Mouse (Mus musculus) hindbrain, embryonic 11.5 days (tissue): ENCODE data around the gene Eif1. TPM values are rescaled to one million over a fixed set of nuclear protein-coding genes. Genes with fewer than 3 reads are reported as not detected.

Experiments
- ATAC-seq: fragments of 200-750 bp; cut with Nextera tagmentation; 2 replicates; pipeline ENCODE4 v1.8.0; 2017; ENCODE audit warnings: mild to moderate bottlenecking, moderate TSS enrichment, moderate library complexity; ENCODE audit not compliant: low FRiP score
- DNase-seq: peaks from one replicate; pipeline ENCODE4 v3.0.0-alpha.2; 2015; ENCODE audit warnings: low spot score
- H3K27ac ChIP-seq: fragments of 300-500 bp; sonication (generic); 2 replicates; pipeline ENCODE4 v1.5.1; 2014; ENCODE audit warnings: mild to moderate bottlenecking, low read depth, low read length
- H3K27me3 ChIP-seq: fragments of 300-500 bp; sonication (generic); 2 replicates; pipeline ENCODE4 v1.6.1; 2014; ENCODE audit warnings: mild to moderate bottlenecking, low read length, moderate library complexity, mixed read lengths; ENCODE audit not compliant: control insufficient read depth, insufficient read depth
- H3K36me3 ChIP-seq: fragments of 300-500 bp; sonication (generic); 2 replicates; pipeline ENCODE4 v1.6.1; 2014; ENCODE audit warnings: mild to moderate bottlenecking, low read length, moderate library complexity, mixed read lengths; ENCODE audit not compliant: control insufficient read depth, insufficient read depth
- H3K4me1 ChIP-seq: fragments of 300-500 bp; sonication (generic); replicated peaks from 2 replicates; pipeline ENCODE4 v1.6.1; 2014; ENCODE audit warnings: low read length, mixed read lengths; ENCODE audit not compliant: control insufficient read depth, insufficient read depth
- H3K4me2 ChIP-seq: fragments of 300-500 bp; sonication (generic); replicated peaks from 2 replicates; pipeline ENCODE4 v1.6.1; 2014; ENCODE audit warnings: mild to moderate bottlenecking, low read depth, low read length
- H3K4me3 ChIP-seq: fragments of 300-500 bp; sonication (generic); 2 replicates; pipeline ENCODE4 v1.5.1; 2014; ENCODE audit warnings: low read depth, low read length
- H3K9ac ChIP-seq: fragments of 300-500 bp; sonication (generic); 2 replicates; pipeline ENCODE4 v1.6.1; 2014; ENCODE audit warnings: low read depth, low read length
- H3K9me3 ChIP-seq: fragments of 300-500 bp; sonication (generic); 2 replicates; pipeline ENCODE4 v1.6.1; 2016; ENCODE audit warnings: low read length; ENCODE audit not compliant: control insufficient read depth
- WGBS: fragments of 180-500 bp; shearing (Covaris S2); extraction: QIAGEN DNeasy Blood & Tissue Kit; methylation state at CpG from one replicate; pipeline ENCODE4 v1.1.7; 2014; 5-methylcytosine and 5-hydroxymethylcytosine counted together
- polyA plus RNA-seq: library from polyadenylated mRNA; unstranded; fragments of >200 nt; fragmentation: Nextera tagmentation; extraction: Ambion mirVana; gene quantifications from 2 replicates; pipeline ENCODE4 v1.2.1, GENCODE M21; 2014

Gene Eif1
- polyA plus RNA-seq, 1 experiment from 2014 or later = 1,853 TPM

GRCm38 (mm10) chr11:100369145-100369544 lies 49.5 kb downstream of the Eif1 start:
- no peak for ATAC-seq
- WGBS = 82% methylated on average over 7 of the region's 7 CpGs

GRCm38 (mm10) chr11:100369822-100370221 lies 50.1 kb downstream of the Eif1 start:
- Histone ChIP-seq H3K4me3 (no peak overlapping the region), H3K27me3 (no peaks in the 10 kb centered on the region), H3K36me3 (no peaks in the 10 kb centered on the region), H3K4me1 (no peaks in the 10 kb centered on the region), H3K4me2 (no peak overlapping the region), H3K27ac (no peak overlapping the region), H3K9me3 (no peaks in the 10 kb centered on the region), H3K9ac (no peak overlapping the region)
- WGBS = 78% methylated on average over 8 of the region's 8 CpGs
- ATAC-seq = no peak
- DNase-seq = no peak

More at GRCm38 (mm10) chr11:100369145-100369544, 49.5 kb downstream of the Eif1 start:
- DNase-seq = no peak
- Histone ChIP-seq H3K4me1 (no peaks in the 10 kb centered on the region), H3K4me2 (no peak overlapping the region), H3K36me3 (no peaks in the 10 kb centered on the region), H3K9me3 (no peaks in the 10 kb centered on the region), H3K27ac (no peak overlapping the region), H3K4me3 (no peak overlapping the region), H3K9ac (no peak overlapping the region), H3K27me3 (no peaks in the 10 kb centered on the region)

Other genes starting within 250 kb of the Eif1 start
- not detected in 2 replicates for gene Krt32, start 231.7 kb upstream of the Eif1 start, polyA plus RNA-seq
- not detected in 2 replicates for gene Krt35, start 223.6 kb upstream of the Eif1 start, polyA plus RNA-seq
- not detected in 2 replicates for gene Krt36, start 214.3 kb upstream of the Eif1 start, polyA plus RNA-seq
- not detected in 2 replicates for gene Krt13, start 198.3 kb upstream of the Eif1 start, polyA plus RNA-seq
- 1.3 and 2.4 TPM in 2 replicates for gene Krt15, start 184.0 kb upstream of the Eif1 start, polyA plus RNA-seq
- 4.8 and 5.1 TPM in 2 replicates for gene Krt19, start 171.2 kb upstream of the Eif1 start, polyA plus RNA-seq
- gene Krt9, start 126.6 kb upstream of the Eif1 start, polyA plus RNA-seq = not detected in 2 replicates
- gene Krt14, start 112.3 kb upstream of the Eif1 start, polyA plus RNA-seq = 2.4 and 3.9 TPM in 2 replicates
- not detected in 2 replicates for gene Krt16, start 71.0 kb upstream of the Eif1 start, polyA plus RNA-seq
- gene Krt17, start 58.9 kb upstream of the Eif1 start, polyA plus RNA-seq = 0.22 and 0.25 TPM in 2 replicates
- gene Krt42, start 50.0 kb upstream of the Eif1 start, polyA plus RNA-seq = not detected in 2 replicates
- 1.1 TPM in 1 of 2 replicates, not detected in the other for gene Gast, start 14.5 kb downstream of the Eif1 start, polyA plus RNA-seq
- gene Hap1, start 36.2 kb downstream of the Eif1 start, polyA plus RNA-seq = 12.0 and 12.8 TPM in 2 replicates
- 26.7 and 30.7 TPM in 2 replicates for gene Jup, start 77.9 kb downstream of the Eif1 start, polyA plus RNA-seq
- gene P3h4, start 95.0 kb downstream of the Eif1 start, polyA plus RNA-seq = 19.6 and 22.9 TPM in 2 replicates
- gene Fkbp10, start 95.8 kb downstream of the Eif1 start, polyA plus RNA-seq = 38.7 and 46.1 TPM in 2 replicates
- gene Nt5c3b, start 121.9 kb downstream of the Eif1 start, polyA plus RNA-seq = 92.6 and 96.0 TPM in 2 replicates
- 0.66 and 0.68 TPM in 2 replicates for gene Klhl10, start 122.0 kb downstream of the Eif1 start, polyA plus RNA-seq
- gene Klhl11, start 152.9 kb downstream of the Eif1 start, polyA plus RNA-seq = 13.8 and 14.9 TPM in 2 replicates
- gene Acly, start 208.1 kb downstream of the Eif1 start, polyA plus RNA-seq = 259 and 306 TPM in 2 replicates
- 2.6 and 2.8 TPM in 2 replicates for gene Ttc25, start 225.7 kb downstream of the Eif1 start, polyA plus RNA-seq